Mouse (Mus musculus) liver, adult (tissue): ENCODE results near the gene Rcl1.

Source experiments
- GATA4 ChIP-seq: IDR thresholded peaks from 2 replicates; pipeline ENCODE4 v1.6.1; 2014; ENCODE audit warnings: mild to moderate bottlenecking, low read length; ENCODE audit not compliant: insufficient replicate concordance

The Rcl1 gene

DNA sequence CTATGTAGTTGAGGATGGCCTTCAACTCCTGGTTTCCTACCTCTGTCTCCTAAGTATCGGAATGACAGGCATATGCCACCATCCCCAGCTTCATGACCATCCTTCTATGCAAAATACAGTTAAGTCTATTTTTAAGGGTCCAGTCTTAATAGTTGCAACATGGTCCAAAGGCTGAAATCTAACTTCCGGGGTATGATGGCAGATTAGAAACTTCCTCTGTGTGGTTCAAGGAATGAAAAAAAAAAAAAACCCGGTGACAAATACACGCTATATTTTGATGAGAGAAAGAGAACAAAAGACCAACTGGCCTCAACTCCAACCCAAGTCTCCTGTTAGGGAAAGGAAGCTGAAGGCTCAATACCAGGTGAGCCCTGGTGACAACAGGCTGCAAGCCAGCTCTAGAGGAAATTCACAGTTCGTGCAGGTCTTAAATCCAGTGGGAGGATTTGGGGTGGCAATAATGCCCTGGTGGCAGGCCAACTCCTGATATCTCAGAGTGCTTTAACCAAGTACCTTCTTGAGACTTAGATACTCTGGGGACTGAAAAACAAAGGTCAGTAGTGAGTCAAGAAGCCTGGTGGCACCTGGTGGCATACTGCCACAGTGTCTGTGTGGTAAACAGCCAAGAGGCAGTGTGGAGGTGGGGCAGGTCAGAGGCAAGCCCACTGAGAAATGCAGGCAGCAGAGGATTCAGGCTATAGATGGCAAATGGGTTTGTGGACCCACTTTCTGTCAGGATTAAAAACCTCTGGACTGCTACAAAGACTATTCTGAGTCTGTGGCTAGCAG is 56.7 kb downstream of the Rcl1 start:
- no peak for TF ChIP-seq GATA4

DNA sequence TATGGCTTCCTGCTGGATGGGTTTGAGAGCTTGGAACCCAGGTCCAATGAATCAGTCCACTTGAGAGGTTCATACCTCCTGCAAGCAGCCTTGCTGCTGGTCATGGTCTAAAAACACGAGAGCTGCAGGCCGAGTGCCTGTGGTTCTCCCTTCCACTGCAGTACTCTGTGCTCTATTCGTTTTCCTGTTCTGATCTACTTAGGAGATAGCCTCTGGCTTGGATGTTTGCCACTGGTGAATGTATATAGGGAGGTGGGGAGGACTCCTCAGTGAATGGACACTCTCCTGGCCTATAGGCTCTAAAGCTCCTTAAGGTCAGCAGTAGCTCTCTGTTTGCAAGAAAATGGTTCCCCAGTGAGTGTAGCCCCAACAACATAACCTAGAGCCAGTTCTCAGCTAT is 57.3 kb downstream of the Rcl1 start:
- TF ChIP-seq GATA4 = no peak

GRCm38 (mm10) chr19:29163817-29164527 is 62.8 kb downstream of the Rcl1 start:
- TF ChIP-seq GATA4 = no peak

DNA sequence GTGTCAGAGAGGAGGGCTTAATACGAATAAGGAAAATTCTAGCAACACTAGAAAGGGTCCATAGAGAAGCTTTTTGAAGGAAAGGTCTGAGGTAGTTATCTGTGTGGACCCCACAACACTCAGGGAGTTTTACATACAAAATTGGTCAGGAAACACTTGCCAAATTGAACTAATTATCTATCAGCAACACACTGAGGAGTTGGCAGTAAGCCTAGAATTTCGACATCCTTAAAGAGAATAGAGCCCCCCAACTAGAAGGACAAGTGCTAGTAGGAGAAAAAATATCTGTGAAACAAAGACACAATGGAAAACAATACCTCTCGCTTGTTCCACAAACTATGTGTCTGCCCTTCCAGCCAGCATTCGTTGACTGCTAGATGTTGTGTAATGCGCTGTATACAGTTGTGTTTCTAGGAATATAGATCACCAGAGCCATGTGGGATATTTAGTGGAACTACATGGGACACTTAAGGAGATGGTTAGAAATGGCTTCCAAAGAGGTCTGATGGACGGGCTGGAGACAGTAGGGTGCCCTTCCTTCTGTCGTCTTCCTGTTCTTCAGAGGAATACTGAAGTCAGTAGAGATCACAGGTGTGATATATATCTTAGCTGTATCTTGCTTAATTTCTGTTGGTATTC is 63.5 kb downstream of the Rcl1 start:
- no peak for TF ChIP-seq GATA4

DNA sequence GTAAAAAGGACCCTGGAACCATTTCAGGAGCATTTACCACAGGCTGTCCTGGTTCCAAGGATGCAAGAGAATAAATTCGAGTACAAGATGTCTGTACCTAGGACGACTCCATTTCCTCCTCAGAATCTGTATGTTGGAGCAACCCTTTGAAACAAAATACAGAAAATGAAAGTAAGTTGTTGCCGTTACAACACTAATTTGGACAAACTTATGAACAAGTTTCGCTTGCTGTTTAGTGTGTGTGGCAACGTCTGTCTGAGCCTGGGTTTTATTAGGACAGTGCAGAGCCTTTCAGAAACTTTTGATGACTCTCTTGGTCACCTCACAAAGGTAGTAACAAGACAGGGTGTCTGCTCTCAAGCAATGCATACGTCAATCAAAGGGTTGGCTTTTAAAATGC is 66.8 kb downstream of the Rcl1 start:
- TF ChIP-seq GATA4 = no peak

GRCm38 (mm10) chr19:29180336-29180735 is 79.2 kb downstream of the Rcl1 start:
- TF ChIP-seq GATA4 = no peak

GRCm38 (mm10) chr19:29182166-29182565 is 81.0 kb downstream of the Rcl1 start:
- no peak for TF ChIP-seq GATA4

GRCm38 (mm10) chr19:29185122-29185521 is 83.9 kb downstream of the Rcl1 start:
- no peak for TF ChIP-seq GATA4

- TF ChIP-seq GATA4 = no peak
Observed at GRCm38 (mm10) chr19:29185552-29186232, 84.5 kb downstream of the Rcl1 start.

DNA sequence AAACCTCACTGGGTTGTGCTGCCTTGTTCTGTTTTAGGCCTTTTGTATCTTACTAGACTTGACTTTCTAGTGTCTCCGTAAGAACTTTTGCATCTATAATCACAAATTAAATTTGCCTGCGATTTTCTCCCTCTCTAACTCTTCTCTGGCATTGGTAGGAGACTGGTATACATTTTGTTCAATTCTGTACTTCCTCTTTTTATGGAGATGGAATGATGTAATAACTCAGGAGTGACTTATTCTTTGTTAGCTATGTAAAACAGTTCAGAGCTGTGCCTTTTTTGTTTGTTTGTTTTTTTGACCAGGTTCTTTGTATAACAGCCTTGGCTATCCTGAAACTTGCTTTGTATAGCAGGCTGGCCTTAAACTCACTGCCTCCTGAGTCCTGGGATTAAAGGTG is 87.7 kb downstream of the Rcl1 start:
- TF ChIP-seq GATA4 = no peak
